Mouse (Mus musculus) bone marrow macrophage, adult 2 months (primary cell): Measurements from ENCODE around the gene 4930404N11Rik.

ENCODE experiments used
- CTCF ChIP-seq: IDR thresholded peaks from 2 replicates; pipeline ENCODE4 v1.5.1; 2012; ENCODE audit warnings: low read depth, mild to moderate bottlenecking, low read length, moderate library complexity
- POLR2A ChIP-seq: IDR thresholded peaks from 2 replicates; pipeline ENCODE4 v1.6.1; 2012; ENCODE audit warnings: mild to moderate bottlenecking, low read depth, low read length, borderline replicate concordance

DNA sequence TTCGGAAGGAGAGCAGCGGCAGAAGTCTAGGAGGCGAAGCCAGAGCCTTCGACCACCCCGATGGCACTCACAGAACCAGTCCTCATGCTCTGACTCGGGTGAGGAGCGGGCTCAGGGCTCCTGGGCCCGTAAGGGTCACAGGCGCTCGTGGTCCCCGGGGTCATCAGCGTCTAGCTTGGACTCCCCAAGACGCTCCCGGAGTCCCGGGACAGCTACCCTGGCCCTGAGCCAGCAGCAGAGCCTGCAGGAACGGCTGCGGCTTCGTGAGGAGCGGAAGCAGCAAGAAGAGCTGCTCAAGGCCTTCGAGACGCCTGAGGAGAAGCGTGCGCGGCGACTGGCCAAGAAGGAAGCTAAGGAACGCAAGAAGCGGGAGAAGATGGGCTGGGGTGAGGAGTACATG, 43.2 kb downstream of the 4930404N11Rik start:
- TF ChIP-seq CTCF = no peak
- TF ChIP-seq POLR2A = no peak
